Mouse (Mus musculus) mesoderm, embryonic 11.5 days (tissue): ENCODE data around the gene Cox16.

Experiments
- DNase-seq: peaks from one replicate; pipeline ENCODE4 v3.0.0-alpha.2; 2012; ENCODE audit warnings: low read depth, low spot score

Gene Cox16

DNA sequence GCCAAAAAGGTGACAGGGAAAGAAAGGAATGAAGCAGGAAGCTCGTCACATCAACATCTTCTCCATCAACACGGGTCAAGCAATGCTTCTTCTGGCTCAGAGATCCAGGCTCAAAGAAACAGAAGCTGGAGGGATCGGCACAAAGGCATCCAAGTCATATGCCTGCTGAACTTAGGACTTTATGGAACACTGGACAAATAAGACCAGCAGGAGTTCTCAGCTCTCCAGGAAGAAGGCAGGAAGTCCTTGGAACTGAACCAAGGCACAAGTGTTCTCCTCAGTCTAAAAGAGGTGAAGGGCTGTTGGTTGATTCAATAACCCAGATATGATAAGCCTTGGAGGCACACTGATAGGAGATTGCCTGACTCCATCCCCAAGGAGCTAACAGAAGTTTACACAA is 159.9 kb downstream of the Cox16 start:
- DNase-seq: no peak

DNA sequence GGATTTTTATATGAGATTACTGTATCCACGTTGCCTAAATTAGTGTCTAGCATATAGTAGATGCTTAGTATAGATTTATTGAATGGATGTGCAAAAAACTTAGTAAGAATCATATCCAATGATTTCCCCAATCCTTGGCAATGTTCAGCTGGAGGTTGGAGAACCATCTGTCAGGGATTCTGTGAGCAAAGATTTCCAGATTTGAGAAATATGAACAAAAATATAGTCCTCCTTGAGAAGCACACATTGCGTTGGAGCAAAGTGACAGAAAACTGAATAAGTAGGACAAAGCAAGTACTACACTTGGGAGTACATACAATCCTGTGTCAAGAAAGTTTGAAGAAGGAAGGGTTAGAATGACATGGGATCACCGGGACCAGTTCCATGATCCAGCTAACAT is 160.8 kb downstream of the Cox16 start:
- DNase-seq: no peak

DNA sequence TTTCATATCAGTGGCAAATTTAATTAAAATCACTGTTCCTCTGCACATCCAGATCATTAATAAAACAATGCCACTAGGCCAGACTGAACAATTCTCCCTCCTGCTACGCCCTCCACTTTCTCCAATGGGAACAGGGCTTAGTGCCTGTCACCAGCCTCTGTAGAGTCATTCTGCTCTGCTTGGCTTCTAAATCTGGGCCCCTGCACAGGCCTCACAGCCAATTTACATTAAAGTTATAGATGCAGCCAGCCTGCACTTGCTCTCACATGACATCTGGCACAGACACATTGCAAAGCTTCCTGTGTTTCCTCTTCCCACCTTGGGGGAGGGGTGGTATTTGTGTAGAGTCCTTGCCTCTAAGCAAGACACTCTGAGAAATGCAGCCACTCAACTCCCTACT is 163.9 kb downstream of the Cox16 start:
- DNase-seq: peak; percentile 4

- peak; percentile 10 for DNase-seq
Measured at GRCm38 (mm10) chr12:81317811-81318210, 167.1 kb downstream of the Cox16 start.

DNA sequence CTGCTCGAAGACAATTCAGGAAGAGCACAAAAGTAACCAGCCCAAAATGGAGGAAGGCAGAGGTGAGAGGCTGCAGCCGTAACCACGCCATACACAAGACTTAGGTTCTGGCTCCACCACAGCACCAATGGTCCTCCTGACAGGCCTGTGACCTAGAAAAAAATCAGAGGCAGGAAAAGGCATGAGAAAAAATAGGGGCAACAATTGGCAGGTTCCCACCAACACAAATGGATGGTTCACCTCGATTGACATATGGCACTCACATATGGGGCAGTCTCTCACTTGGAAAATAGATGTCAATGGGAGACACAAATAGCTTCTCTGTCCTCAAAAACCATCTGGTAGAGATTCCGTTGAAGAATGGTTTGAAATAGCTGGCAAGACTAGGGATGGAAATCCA is 169.0 kb downstream of the Cox16 start:
- DNase-seq: no peak
